ENCODE assay signal across 8 mouse cellular contexts in genomic region chr6:86395969-86396368, GRCm38 (mm10). TPM values are rescaled to one million over a fixed set of nuclear protein-coding genes. Genes with fewer than 3 reads are reported as not detected.
DNase-seq lines count a peak whose midpoint lies in the region; ATAC-seq and TF ChIP-seq lines count a peak whose summit lies in the region.

No protein-coding gene starts in this region.

- H3K27ac ChIP-seq in kidney, embryonic 15.5 days, result no peak overlapping the region
- H3K27ac ChIP-seq in intestine, embryonic 14.5 days (ENCODE audit: low read depth), result peak overlapping the region; percentile 84
- H3K27ac ChIP-seq in midbrain, postnatal 0 days (ENCODE audit: low read depth, low read length), result peak overlapping the region; percentile 96

- no peaks in the 10 kb centered on the region for H3K9me3 ChIP-seq in kidney, embryonic 15.5 days (replicated peaks)
- H3K9me3 ChIP-seq in intestine, embryonic 14.5 days (ENCODE audit: control insufficient read depth, low read length), result no peaks in the 10 kb centered on the region
- no peaks in the 10 kb centered on the region for H3K9me3 ChIP-seq in midbrain, postnatal 0 days (ENCODE audit: low read length)

- H3K4me3 ChIP-seq in kidney, embryonic 15.5 days (replicated peaks), result peak overlapping the region; percentile 88
- peak overlapping the region; percentile 87 for H3K4me3 ChIP-seq in intestine, embryonic 14.5 days (ENCODE audit: low read depth, low read length)
- H3K4me3 ChIP-seq in midbrain, postnatal 0 days (ENCODE audit: low read depth, low read length), result peak overlapping the region; percentile 95

- H3K4me2 ChIP-seq in kidney, embryonic 15.5 days, result peak overlapping the region; percentile 84
- peak overlapping the region; percentile 89 for H3K4me2 ChIP-seq in intestine, embryonic 14.5 days (ENCODE audit: low read length)
- peak overlapping the region; percentile 72 for H3K4me2 ChIP-seq in midbrain, postnatal 0 days (ENCODE audit: low read depth, low read length, poor library complexity, severe bottlenecking)

- no peak for TF ChIP-seq CTCF in midbrain, postnatal 0 days (IDR thresholded peaks at IDR 0.05)

- H3K9ac ChIP-seq in kidney, embryonic 15.5 days, result peak overlapping the region; percentile 95
- H3K9ac ChIP-seq in intestine, embryonic 14.5 days (ENCODE audit: low read length), result peak overlapping the region; percentile 81
- peak overlapping the region; percentile 98 for H3K9ac ChIP-seq in midbrain, postnatal 0 days (replicated peaks; ENCODE audit: low read length, poor library complexity, severe bottlenecking)

- no peak for ATAC-seq in kidney, embryonic 15.5 days (replicated peaks; ENCODE audit: low FRiP score)
- peak; percentile 19 for ATAC-seq in common myeloid progenitor, adult 5-6 weeks (replicated peaks; ENCODE audit: low read depth, poor library complexity, severe bottlenecking)
- no peak for ATAC-seq in intestine, embryonic 14.5 days (replicated peaks; ENCODE audit: low FRiP score, low TSS enrichment, low read depth)
- no peak for ATAC-seq in midbrain, postnatal 0 days (ENCODE audit: low FRiP score)

- WGBS in kidney, embryonic 15.5 days, result 25% methylated on average over 10 of the region's 10 CpGs
- WGBS in intestine, embryonic 14.5 days, result 35% methylated on average over 10 of the region's 10 CpGs
- WGBS in midbrain, postnatal 0 days, result 13% methylated on average over 10 of the region's 10 CpGs

- DNase-seq in kidney, postnatal 10 days, result no peak
- DNase-seq in intestine, embryonic 14.5 days (ENCODE audit: low spot score), result no peak
- no peak for DNase-seq in midbrain, postnatal 0 days (ENCODE audit: low spot score)
- no peak for DNase-seq in left cerebral cortex, adult 18-20 months (ENCODE audit: low spot score in 2 of 2)
- DNase-seq in right cerebral cortex, adult 18-20 months, result no peak
- DNase-seq in spleen, postnatal 14 days (ENCODE audit: low spot score in 2 of 2), result no peak

- H3K36me3 ChIP-seq in kidney, embryonic 15.5 days, result peaks cover 30% of the 10 kb centered on the region
- peaks cover 27% of the 10 kb centered on the region for H3K36me3 ChIP-seq in intestine, embryonic 14.5 days (ENCODE audit: control insufficient read depth, insufficient read depth, low read length)
- H3K36me3 ChIP-seq in midbrain, postnatal 0 days (ENCODE audit: insufficient read depth, low read length), result peaks cover 10% of the 10 kb centered on the region

- peaks cover 27% of the 10 kb centered on the region for H3K4me1 ChIP-seq in kidney, embryonic 15.5 days
- peaks cover 18% of the 10 kb centered on the region for H3K4me1 ChIP-seq in intestine, embryonic 14.5 days (replicated peaks; ENCODE audit: control insufficient read depth, insufficient read depth, low read length)
- H3K4me1 ChIP-seq in midbrain, postnatal 0 days (ENCODE audit: insufficient read depth, low read length), result peaks cover 8% of the 10 kb centered on the region; the same call in 1 of the 2 replicates

- no peaks in the 10 kb centered on the region for H3K27me3 ChIP-seq in kidney, embryonic 15.5 days
- no peaks in the 10 kb centered on the region for H3K27me3 ChIP-seq in intestine, embryonic 14.5 days (replicated peaks; ENCODE audit: control insufficient read depth, insufficient read depth, low read length)
- no peaks in the 10 kb centered on the region for H3K27me3 ChIP-seq in midbrain, postnatal 0 days (ENCODE audit: insufficient read depth, low read length)

RNA-seq across cellular contexts. Expression of gene Pcyox1, which starts 1.0 kb away (rescaled TPM):
- 97.6 and 99.1 TPM in 2 replicates for polyA plus RNA-seq in kidney, embryonic 15.5 days (2015; fragmentation: Nextera tagmentation; extraction: Ambion mirVana)
- total RNA-seq in common myeloid progenitor, adult 5-6 weeks (2017), result 32.1 and 42.2 TPM in 2 replicates
- polyA plus RNA-seq in intestine, embryonic 14.5 days (2014; fragmentation: Nextera tagmentation; extraction: Ambion mirVana), result 81.6 and 87.9 TPM in 2 replicates
- 95.4 and 97.8 TPM in 2 replicates for total RNA-seq in midbrain, postnatal 0 days (2014; rRNA removed)
- 102 and 108 TPM in 2 replicates for polyA plus RNA-seq in midbrain, postnatal 0 days (2015; fragmentation: Nextera tagmentation; extraction: Ambion mirVana)
- total RNA-seq in left cerebral cortex, adult 18-20 months (2021), result 100 to 1,000 TPM; 105 to 115 TPM

RNA-seq across cellular contexts. Expression of gene Tia1, which starts 8.1 kb away (rescaled TPM):
- polyA plus RNA-seq in kidney, embryonic 15.5 days (2015; fragmentation: Nextera tagmentation; extraction: Ambion mirVana), result 218 and 219 TPM in 2 replicates
- 110 and 120 TPM in 2 replicates for total RNA-seq in common myeloid progenitor, adult 5-6 weeks (2017)
- polyA plus RNA-seq in intestine, embryonic 14.5 days (2014; fragmentation: Nextera tagmentation; extraction: Ambion mirVana), result 184 and 216 TPM in 2 replicates
- total RNA-seq in midbrain, postnatal 0 days (2014; rRNA removed), result 137 and 210 TPM in 2 replicates
- 195 and 212 TPM in 2 replicates for polyA plus RNA-seq in midbrain, postnatal 0 days (2015; fragmentation: Nextera tagmentation; extraction: Ambion mirVana)
- total RNA-seq in left cerebral cortex, adult 18-20 months (2021), result 100 to 1,000 TPM in 1 of 2 experiments, 10 to 100 TPM in 1; 97.8 to 102 TPM

RNA-seq across cellular contexts. Expression of gene Snrpg, which starts 24.9 kb away (rescaled TPM):
- polyA plus RNA-seq in kidney, embryonic 15.5 days (2015; fragmentation: Nextera tagmentation; extraction: Ambion mirVana), result 665 and 702 TPM in 2 replicates
- total RNA-seq in common myeloid progenitor, adult 5-6 weeks (2017), result 75.2 and 119 TPM in 2 replicates
- polyA plus RNA-seq in intestine, embryonic 14.5 days (2014; fragmentation: Nextera tagmentation; extraction: Ambion mirVana), result 787 and 872 TPM in 2 replicates
- total RNA-seq in midbrain, postnatal 0 days (2014; rRNA removed), result 60.1 and 93.3 TPM in 2 replicates
- polyA plus RNA-seq in midbrain, postnatal 0 days (2015; fragmentation: Nextera tagmentation; extraction: Ambion mirVana), result 243 and 244 TPM in 2 replicates
- total RNA-seq in left cerebral cortex, adult 18-20 months (2021), result 10 to 100 TPM; 50.7 to 60.3 TPM

RNA-seq across cellular contexts. Expression of gene Gm44790, which starts 30.5 kb away (rescaled TPM):
- polyA plus RNA-seq in kidney, embryonic 15.5 days (2015; fragmentation: Nextera tagmentation; extraction: Ambion mirVana), result 0.43 and 0.51 TPM in 2 replicates
- not detected in 2 replicates for total RNA-seq in common myeloid progenitor, adult 5-6 weeks (2017)
- polyA plus RNA-seq in intestine, embryonic 14.5 days (2014; fragmentation: Nextera tagmentation; extraction: Ambion mirVana), result not detected in 2 replicates
- total RNA-seq in midbrain, postnatal 0 days (2014; rRNA removed), result 1.4 and 6.0 TPM in 2 replicates
- polyA plus RNA-seq in midbrain, postnatal 0 days (2015; fragmentation: Nextera tagmentation; extraction: Ambion mirVana), result 1.4 and 1.8 TPM in 2 replicates
- under 1 TPM in 1 of 2 experiments, not detected in 1; 0.58 TPM for total RNA-seq in left cerebral cortex, adult 18-20 months (2021)

RNA-seq across cellular contexts. Expression of gene Fam136a, which starts 30.5 kb away (rescaled TPM):
- polyA plus RNA-seq in kidney, embryonic 15.5 days (2015; fragmentation: Nextera tagmentation; extraction: Ambion mirVana), result 145 and 148 TPM in 2 replicates
- total RNA-seq in common myeloid progenitor, adult 5-6 weeks (2017), result 63.1 and 85.5 TPM in 2 replicates
- polyA plus RNA-seq in intestine, embryonic 14.5 days (2014; fragmentation: Nextera tagmentation; extraction: Ambion mirVana), result 162 and 167 TPM in 2 replicates
- total RNA-seq in midbrain, postnatal 0 days (2014; rRNA removed), result 50.4 and 54.2 TPM in 2 replicates
- polyA plus RNA-seq in midbrain, postnatal 0 days (2015; fragmentation: Nextera tagmentation; extraction: Ambion mirVana), result 62.0 and 69.6 TPM in 2 replicates
- total RNA-seq in left cerebral cortex, adult 18-20 months (2021), result 10 to 100 TPM; 20.5 to 21.7 TPM
